Mouse (Mus musculus): ENCODE data around the gene Trpm2.

DNA sequence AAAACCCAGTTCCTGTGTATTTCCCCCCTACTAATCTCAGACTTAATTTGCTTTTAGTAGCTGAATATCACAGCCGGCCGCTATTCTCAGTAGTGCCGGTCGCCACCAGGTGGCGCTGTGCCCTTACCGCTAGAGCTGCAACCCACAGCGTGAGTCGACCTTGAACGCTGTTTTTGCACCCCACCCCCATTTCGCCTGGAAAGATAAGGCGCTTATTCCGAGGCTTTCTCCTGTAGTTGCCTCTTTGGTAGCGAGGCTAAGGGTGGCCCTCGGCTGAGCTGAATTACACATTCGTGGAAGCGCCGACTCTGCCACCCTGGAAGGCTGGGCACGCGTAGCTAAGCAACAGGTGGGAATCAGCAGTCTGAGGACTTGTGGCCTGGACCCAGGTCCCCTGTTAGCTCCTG is 48.4 kb upstream of the Trpm2 start:
- peak; percentile 97 for TF ChIP-seq CTCF (IDR thresholded peaks at IDR 0.05; ENCODE audit: low read depth)
- no peak for TF ChIP-seq EP300 (IDR thresholded peaks at IDR 0.05; ENCODE audit: low read depth)
